Mouse (Mus musculus): ENCODE results near the gene Krt75.

DNA sequence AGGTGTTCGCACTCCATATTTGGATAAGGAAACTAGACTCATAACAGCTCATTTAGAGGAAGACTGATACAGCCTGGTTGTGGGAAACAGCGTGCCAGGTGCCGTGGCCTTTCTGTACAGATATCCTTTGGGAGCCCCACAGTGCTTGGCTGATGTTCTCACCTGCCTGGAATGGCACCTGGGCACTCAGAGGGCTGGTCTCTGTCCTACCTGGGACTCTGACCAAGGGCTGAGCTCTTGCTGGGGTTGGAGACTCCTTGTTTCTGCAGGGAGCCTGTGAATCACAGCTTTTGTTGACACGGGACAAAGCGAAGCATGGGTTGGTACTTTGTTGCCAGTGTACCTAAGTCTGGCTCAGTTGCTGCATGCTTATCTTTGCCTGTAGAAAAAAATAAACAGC lies 1.8 kb upstream of the Krt75 start:
- no peak for TF ChIP-seq TAL1 (IDR thresholded peaks at IDR 0.05; ENCODE audit: low read length)
- TF ChIP-seq GATA1 (IDR thresholded peaks at IDR 0.05; ENCODE audit: low read length): no peak

Data from erythroblast, embryonic 14.5 days (primary cell).